Mouse (Mus musculus): ENCODE measurements at regions not wholly inside any gene's neighbourhood (a gene's known extent, or its start where the extent isn't known, plus 50 kb on each side); places are given as distances from the start of the nearest gene placed in this dataset.
"Not testable (repeated sequence)": the region's sequence is repeated elsewhere in the genome, so short reads cannot be mapped to it uniquely, and the experiment has no call there.

GRCm38 (mm10) chr14:53683361-53684015 is 570.4 kb downstream of the Dad1 start:
- H3K27me3 ChIP-seq (replicated peaks; ENCODE audit: control insufficient read depth, insufficient read depth, low read length); H3K4me3 ChIP-seq (ENCODE audit: insufficient read depth, low read depth, low read length); H3K36me3 ChIP-seq (ENCODE audit: control insufficient read depth, insufficient read depth, low read length); DNase-seq; H3K27ac ChIP-seq (ENCODE audit: insufficient read depth, low read depth, low read length); H3K4me1 ChIP-seq (ENCODE audit: control insufficient read depth, insufficient read depth, low read length): not testable (repeated sequence)
- WGBS: 56% methylated on average over 9 of the region's 9 CpGs

GRCm38 (mm10) chr14:53682679-53683078 is 571.2 kb downstream of the Dad1 start:
- not testable (repeated sequence) for H3K27me3 ChIP-seq (replicated peaks; ENCODE audit: control insufficient read depth, insufficient read depth, low read length); H3K27ac ChIP-seq (ENCODE audit: insufficient read depth, low read depth, low read length)
- WGBS: 97% methylated on average over 1 of the region's 1 CpGs

GRCm38 (mm10) chr14:53681320-53681719 is 572.6 kb downstream of the Dad1 start:
- not testable (repeated sequence) for DNase-seq; H3K36me3 ChIP-seq (ENCODE audit: control insufficient read depth, insufficient read depth, low read length); H3K4me1 ChIP-seq (ENCODE audit: control insufficient read depth, insufficient read depth, low read length); H3K27ac ChIP-seq (ENCODE audit: insufficient read depth, low read depth, low read length); H3K4me3 ChIP-seq (ENCODE audit: insufficient read depth, low read depth, low read length); H3K27me3 ChIP-seq (replicated peaks; ENCODE audit: control insufficient read depth, insufficient read depth, low read length)
- 79% methylated on average over 5 of the region's 5 CpGs for WGBS

More at GRCm38 (mm10) chr14:53682679-53683078, 571.2 kb downstream of the Dad1 start:
- H3K4me1 ChIP-seq (ENCODE audit: control insufficient read depth, insufficient read depth, low read length); H3K4me3 ChIP-seq (ENCODE audit: insufficient read depth, low read depth, low read length); DNase-seq; H3K36me3 ChIP-seq (ENCODE audit: control insufficient read depth, insufficient read depth, low read length): not testable (repeated sequence)

GRCm38 (mm10) chr14:53665681-53666080 is 588.2 kb downstream of the Dad1 start:
- WGBS: 10% methylated on average over 2 of the region's 2 CpGs
- peak; percentile 47 for TF ChIP-seq CTCF (conservative IDR thresholded peaks at IDR 0.05; ENCODE audit: insufficient read depth, insufficient read length, low read depth, low read length)
- not testable (repeated sequence) for H3K36me3 ChIP-seq (ENCODE audit: control insufficient read depth, insufficient read depth, low read length); H3K27me3 ChIP-seq (replicated peaks; ENCODE audit: control insufficient read depth, insufficient read depth, low read length); H3K27ac ChIP-seq (ENCODE audit: insufficient read depth, low read depth, low read length); H3K4me3 ChIP-seq (ENCODE audit: insufficient read depth, low read depth, low read length); H3K4me1 ChIP-seq (ENCODE audit: control insufficient read depth, insufficient read depth, low read length)
- peak; percentile 8 for DNase-seq

- WGBS: 56% methylated on average over 9 of the region's 9 CpGs
- H3K27ac ChIP-seq (ENCODE audit: insufficient read depth, low read depth, low read length); H3K36me3 ChIP-seq (ENCODE audit: control insufficient read depth, insufficient read depth, low read length); DNase-seq; H3K4me1 ChIP-seq (ENCODE audit: control insufficient read depth, insufficient read depth, low read length); H3K27me3 ChIP-seq (replicated peaks; ENCODE audit: control insufficient read depth, insufficient read depth, low read length); H3K4me3 ChIP-seq (ENCODE audit: insufficient read depth, low read depth, low read length): not testable (repeated sequence)
Observed at GRCm38 (mm10) chr14:53662700-53663355, 591.1 kb downstream of the Dad1 start.

GRCm38 (mm10) chr14:53654669-53655068 is 599.2 kb downstream of the Dad1 start:
- not testable (repeated sequence) for DNase-seq; H3K36me3 ChIP-seq (ENCODE audit: control insufficient read depth, insufficient read depth, low read length); H3K27me3 ChIP-seq (replicated peaks; ENCODE audit: control insufficient read depth, insufficient read depth, low read length); H3K4me1 ChIP-seq (ENCODE audit: control insufficient read depth, insufficient read depth, low read length); H3K27ac ChIP-seq (ENCODE audit: insufficient read depth, low read depth, low read length); H3K4me3 ChIP-seq (ENCODE audit: insufficient read depth, low read depth, low read length)
- WGBS: 90% methylated on average over 3 of the region's 3 CpGs

- H3K4me3 ChIP-seq (ENCODE audit: insufficient read depth, low read depth, low read length); DNase-seq; H3K27ac ChIP-seq (ENCODE audit: insufficient read depth, low read depth, low read length); H3K36me3 ChIP-seq (ENCODE audit: control insufficient read depth, insufficient read depth, low read length); H3K4me1 ChIP-seq (ENCODE audit: control insufficient read depth, insufficient read depth, low read length); H3K27me3 ChIP-seq (replicated peaks; ENCODE audit: control insufficient read depth, insufficient read depth, low read length): not testable (repeated sequence)
- 57% methylated on average over 5 of the region's 5 CpGs for WGBS
Observed at GRCm38 (mm10) chr14:53651061-53651460, 602.8 kb downstream of the Dad1 start.

- H3K4me1 ChIP-seq (ENCODE audit: control insufficient read depth, insufficient read depth, low read length); DNase-seq: not testable (repeated sequence)
- 89% methylated on average over 2 of the region's 2 CpGs for WGBS
Observed at GRCm38 (mm10) chr14:53649189-53649588, 604.7 kb downstream of the Dad1 start.

GRCm38 (mm10) chr14:53640441-53640840 is 613.5 kb downstream of the Dad1 start:
- H3K27ac ChIP-seq (ENCODE audit: insufficient read depth, low read depth, low read length); H3K27me3 ChIP-seq (replicated peaks; ENCODE audit: control insufficient read depth, insufficient read depth, low read length); H3K4me3 ChIP-seq (ENCODE audit: insufficient read depth, low read depth, low read length); DNase-seq; H3K4me1 ChIP-seq (ENCODE audit: control insufficient read depth, insufficient read depth, low read length); H3K36me3 ChIP-seq (ENCODE audit: control insufficient read depth, insufficient read depth, low read length): not testable (repeated sequence)
- 53% methylated on average over 1 of the region's 1 CpGs for WGBS

More at GRCm38 (mm10) chr14:53649189-53649588, 604.7 kb downstream of the Dad1 start:
- not testable (repeated sequence) for H3K36me3 ChIP-seq (ENCODE audit: control insufficient read depth, insufficient read depth, low read length); H3K27ac ChIP-seq (ENCODE audit: insufficient read depth, low read depth, low read length); H3K4me3 ChIP-seq (ENCODE audit: insufficient read depth, low read depth, low read length); H3K27me3 ChIP-seq (replicated peaks; ENCODE audit: control insufficient read depth, insufficient read depth, low read length)

- not testable (repeated sequence) for H3K36me3 ChIP-seq (ENCODE audit: control insufficient read depth, insufficient read depth, low read length)
- DNase-seq: peak; percentile 23
- WGBS: 77% methylated on average over 1 of the region's 1 CpGs
Observed at GRCm38 (mm10) chr14:53637664-53638063, 616.2 kb downstream of the Dad1 start.

GRCm38 (mm10) chr14:53635206-53635605 is 618.7 kb downstream of the Dad1 start:
- H3K36me3 ChIP-seq (ENCODE audit: control insufficient read depth, insufficient read depth, low read length); H3K27me3 ChIP-seq (replicated peaks; ENCODE audit: control insufficient read depth, insufficient read depth, low read length); H3K4me3 ChIP-seq (ENCODE audit: insufficient read depth, low read depth, low read length); DNase-seq; H3K27ac ChIP-seq (ENCODE audit: insufficient read depth, low read depth, low read length); H3K4me1 ChIP-seq (ENCODE audit: control insufficient read depth, insufficient read depth, low read length): not testable (repeated sequence)
- WGBS: 51% methylated on average over 7 of the region's 7 CpGs

More at GRCm38 (mm10) chr14:53637664-53638063, 616.2 kb downstream of the Dad1 start:
- not testable (repeated sequence) for H3K27ac ChIP-seq (ENCODE audit: insufficient read depth, low read depth, low read length); H3K4me1 ChIP-seq (ENCODE audit: control insufficient read depth, insufficient read depth, low read length); H3K4me3 ChIP-seq (ENCODE audit: insufficient read depth, low read depth, low read length); H3K27me3 ChIP-seq (replicated peaks; ENCODE audit: control insufficient read depth, insufficient read depth, low read length)

Data from kidney, adult 2 months (tissue).